Mouse (Mus musculus) frontal cortex, postnatal 36 days (tissue): ENCODE results near the gene Pomgnt2.

Source experiments
- DNase-seq, 2 experiments: peaks; one replicate each; pipeline ENCODE4 v3.0.0; 2022; ENCODE audit warnings: low spot score in 2 of 2

The Pomgnt2 gene

GRCm38 (mm10) chr9:122012816-122013215, 15.9 kb upstream of the Pomgnt2 start:
- no peak for DNase-seq

- no peak for DNase-seq
These were observed 13.8 kb upstream of the Pomgnt2 start for GRCm38 (mm10) chr9:122010751-122011150.

- no peak for DNase-seq
These were observed 12.0 kb upstream of the Pomgnt2 start for GRCm38 (mm10) chr9:122008876-122009275.

- peak in 1 of 2 experiments; percentile 24 for DNase-seq
These were observed 9.7 kb upstream of the Pomgnt2 start for GRCm38 (mm10) chr9:122006609-122007008.

- no peak for DNase-seq
These were observed 9.3 kb upstream of the Pomgnt2 start for GRCm38 (mm10) chr9:122006175-122006574.

GRCm38 (mm10) chr9:121997978-121998377, 1.1 kb upstream of the Pomgnt2 start:
- no peak for DNase-seq

- peak; percentile 88 to 90 for DNase-seq
These were observed 1.3 kb downstream of the Pomgnt2 start for GRCm38 (mm10) chr9:121995508-121996131.

- no peak for DNase-seq
These were observed 1.8 kb downstream of the Pomgnt2 start for GRCm38 (mm10) chr9:121995077-121995476.

GRCm38 (mm10) chr9:121993047-121993446, 3.9 kb downstream of the Pomgnt2 start:
- no peak for DNase-seq

- no peak for DNase-seq
These were observed 5.9 kb downstream of the Pomgnt2 start for GRCm38 (mm10) chr9:121991041-121991440.

- no peak for DNase-seq
These were observed 7.4 kb downstream of the Pomgnt2 start for GRCm38 (mm10) chr9:121989536-121989935.

GRCm38 (mm10) chr9:121988910-121989309, 8.0 kb downstream of the Pomgnt2 start:
- no peak for DNase-seq

- DNase-seq = peak; percentile 76 to 83
These were observed 12.1 kb downstream of the Pomgnt2 start for GRCm38 (mm10) chr9:121984465-121985461.

- peak; percentile 75 to 81 for DNase-seq
These were observed 13.4 kb downstream of the Pomgnt2 start for GRCm38 (mm10) chr9:121983504-121983903.

GRCm38 (mm10) chr9:121982665-121983064, 14.2 kb downstream of the Pomgnt2 start:
- no peak for DNase-seq

GRCm38 (mm10) chr9:121982214-121982613, 14.7 kb downstream of the Pomgnt2 start:
- no peak for DNase-seq

GRCm38 (mm10) chr9:121981466-121982105, 15.3 kb downstream of the Pomgnt2 start:
- no peak for DNase-seq

- no peak for DNase-seq
These were observed 15.9 kb downstream of the Pomgnt2 start for GRCm38 (mm10) chr9:121981046-121981445.

- DNase-seq = no peak
These were observed 21.6 kb downstream of the Pomgnt2 start for GRCm38 (mm10) chr9:121975321-121975720.

- DNase-seq = no peak
These were observed 22.5 kb downstream of the Pomgnt2 start for GRCm38 (mm10) chr9:121974141-121974986.

- no peak for DNase-seq
These were observed 23.7 kb downstream of the Pomgnt2 start for GRCm38 (mm10) chr9:121973207-121973606.
